Mouse (Mus musculus): Measurements from ENCODE around the gene Eefsec. TPM values are rescaled to one million over a fixed set of nuclear protein-coding genes. Genes with fewer than 3 reads are reported as not detected.

The Eefsec gene
- polyA plus RNA-seq, 1 experiment: 17.9 TPM

- no peak for DNase-seq (ENCODE audit: low read depth, low spot score)
Observed at GRCm38 (mm10) chr6:88346776-88347175, 99.6 kb downstream of the Eefsec start.

GRCm38 (mm10) chr6:88345311-88345710 is 101.0 kb downstream of the Eefsec start:
- 31% methylated on average over 2 of the region's 2 CpGs for WGBS
- DNase-seq (ENCODE audit: low read depth, low spot score): no peak

More at GRCm38 (mm10) chr6:88346776-88347175, 99.6 kb downstream of the Eefsec start:
- WGBS: 100% methylated on average over 1 of the region's 1 CpGs

GRCm38 (mm10) chr6:88343485-88344450 is 102.6 kb downstream of the Eefsec start:
- WGBS: 34% methylated on average over 7 of the region's 7 CpGs
- DNase-seq (ENCODE audit: low read depth, low spot score): no peak

- WGBS: 92% methylated on average over 3 of the region's 3 CpGs
- no peak for DNase-seq (ENCODE audit: low read depth, low spot score)
Observed at GRCm38 (mm10) chr6:88342965-88343364, 103.4 kb downstream of the Eefsec start.

GRCm38 (mm10) chr6:88341182-88341581 is 105.2 kb downstream of the Eefsec start:
- no peak for DNase-seq (ENCODE audit: low read depth, low spot score)
- WGBS: 97% methylated on average over 3 of the region's 3 CpGs

- WGBS: 83% methylated on average over 7 of the region's 7 CpGs
- no peak for DNase-seq (ENCODE audit: low read depth, low spot score)
Observed at GRCm38 (mm10) chr6:88340761-88341160, 105.6 kb downstream of the Eefsec start.

- DNase-seq (ENCODE audit: low read depth, low spot score): no peak
Observed at GRCm38 (mm10) chr6:88329336-88329735, 117.0 kb downstream of the Eefsec start.

GRCm38 (mm10) chr6:88321879-88322278 is 124.5 kb downstream of the Eefsec start:
- DNase-seq (ENCODE audit: low read depth, low spot score): peak; percentile 75
- 22% methylated on average over 7 of the region's 7 CpGs for WGBS

GRCm38 (mm10) chr6:88321253-88321652 is 125.1 kb downstream of the Eefsec start:
- no peak for DNase-seq (ENCODE audit: low read depth, low spot score)
- WGBS: 70% methylated on average over 5 of the region's 5 CpGs

GRCm38 (mm10) chr6:88319735-88320134 is 126.6 kb downstream of the Eefsec start:
- no peak for DNase-seq (ENCODE audit: low read depth, low spot score)
- WGBS: 94% methylated on average over 1 of the region's 1 CpGs

- WGBS: 88% methylated on average over 2 of the region's 2 CpGs
- DNase-seq (ENCODE audit: low read depth, low spot score): no peak
Observed at GRCm38 (mm10) chr6:88315295-88315694, 131.0 kb downstream of the Eefsec start.

- no peak for DNase-seq (ENCODE audit: low read depth, low spot score)
- WGBS: 81% methylated on average over 9 of the region's 9 CpGs
Observed at GRCm38 (mm10) chr6:88313937-88314336, 132.4 kb downstream of the Eefsec start.

- WGBS: 93% methylated on average over 10 of the region's 10 CpGs
- no peak for DNase-seq (ENCODE audit: low read depth, low spot score)
Observed at GRCm38 (mm10) chr6:88311593-88311992, 134.7 kb downstream of the Eefsec start.

GRCm38 (mm10) chr6:88306100-88306746 is 140.1 kb downstream of the Eefsec start:
- peak; percentile 54 for DNase-seq (ENCODE audit: low read depth, low spot score)
- 32% methylated on average over 4 of the region's 4 CpGs for WGBS

GRCm38 (mm10) chr6:88301234-88301633 is 145.1 kb downstream of the Eefsec start:
- WGBS: 84% methylated on average over 7 of the region's 7 CpGs
- DNase-seq (ENCODE audit: low read depth, low spot score): no peak

- 36% methylated on average over 2 of the region's 2 CpGs for WGBS
- DNase-seq (ENCODE audit: low read depth, low spot score): no peak
Observed at GRCm38 (mm10) chr6:88299491-88299890, 146.8 kb downstream of the Eefsec start.

GRCm38 (mm10) chr6:88292274-88292909 is 153.9 kb downstream of the Eefsec start:
- 30% methylated on average over 4 of the region's 4 CpGs for WGBS
- DNase-seq (ENCODE audit: low read depth, low spot score): peak; percentile 55

- no peak for DNase-seq (ENCODE audit: low read depth, low spot score)
- WGBS: 58% methylated on average over 6 of the region's 6 CpGs
Observed at GRCm38 (mm10) chr6:88290129-88290766, 156.1 kb downstream of the Eefsec start.

- WGBS: 97% methylated on average over 2 of the region's 2 CpGs
- DNase-seq (ENCODE audit: low read depth, low spot score): no peak
Observed at GRCm38 (mm10) chr6:88278141-88278540, 168.2 kb downstream of the Eefsec start.

- 96% methylated on average over 4 of the region's 4 CpGs for WGBS
- DNase-seq (ENCODE audit: low read depth, low spot score): no peak
Observed at GRCm38 (mm10) chr6:88277242-88277641, 169.1 kb downstream of the Eefsec start.

Measured in large intestine, adult 2 months (tissue).